Mouse (Mus musculus) left cerebral cortex, postnatal 14 days (tissue): Measurements from ENCODE around the gene Gm17657. TPM values are rescaled to one million over a fixed set of nuclear protein-coding genes. Genes with fewer than 3 reads are reported as not detected.
"Not testable (repeated sequence)": the region's sequence is repeated elsewhere in the genome, so short reads cannot be mapped to it uniquely, and the experiment has no call there.

Experiments used
- DNase-seq, 2 experiments: peaks; one replicate each; pipeline ENCODE4 v3.0.0; 2021 to 2022; ENCODE audit warnings: low spot score in 2 of 2, mixed read lengths in 1 of 2
- intact Hi-C: fragments of 180-260 bp; cut with DNase I; formaldehyde crosslinking; loops from one replicate; pipeline ENCODE4 v1.15.1; 2025
- total RNA-seq, 2 experiments: library from RNA; stranded (reverse); gene quantifications; 2 replicates each; pipeline ENCODE4 v1.2.3; 2021

The Gm17657 gene
- total RNA-seq, 2 experiments from 2014 or later, result not detected

DNA sequence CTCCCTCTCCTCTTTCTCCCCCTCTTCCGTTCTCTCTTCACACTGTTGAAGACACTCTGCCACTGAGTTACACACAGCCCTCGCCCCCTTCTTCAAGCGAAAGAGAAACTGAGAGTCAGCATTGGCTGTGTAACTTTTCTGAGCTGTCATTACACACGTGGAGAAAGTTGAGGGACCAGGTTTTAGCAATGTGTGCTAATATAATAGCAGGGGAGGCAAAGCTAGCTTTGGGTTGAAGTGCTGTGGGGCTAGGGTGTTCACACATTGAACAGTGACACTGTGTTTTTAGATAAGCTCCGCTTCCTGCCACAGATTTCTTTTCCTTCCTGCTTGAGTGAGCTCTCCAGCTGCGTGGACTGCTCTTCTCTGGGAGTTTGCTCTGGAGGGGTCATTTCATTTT lies 1.6 kb upstream of the Gm17657 start:
- intact Hi-C loops, result no loop called here
- no peak for DNase-seq

GRCm38 (mm10) chr17:29548994-29549393 lies 444 bp downstream of the Gm17657 start:
- intact Hi-C loops, result no loop called here
- DNase-seq, result no peak

GRCm38 (mm10) chr17:29548494-29548893 lies 944 bp downstream of the Gm17657 start:
- intact Hi-C loops, result no loop called here
- DNase-seq, result no peak

GRCm38 (mm10) chr17:29545241-29545640 lies 4.2 kb downstream of the Gm17657 start:
- DNase-seq, result no peak
- intact Hi-C loops, result no loop called here

GRCm38 (mm10) chr17:29544064-29544463 lies 5.4 kb downstream of the Gm17657 start:
- intact Hi-C loops, result no loop called here
- DNase-seq, result no peak

GRCm38 (mm10) chr17:29542831-29543690 lies 6.4 kb downstream of the Gm17657 start:
- no peak for DNase-seq
- intact Hi-C loops, result no loop called here

DNA sequence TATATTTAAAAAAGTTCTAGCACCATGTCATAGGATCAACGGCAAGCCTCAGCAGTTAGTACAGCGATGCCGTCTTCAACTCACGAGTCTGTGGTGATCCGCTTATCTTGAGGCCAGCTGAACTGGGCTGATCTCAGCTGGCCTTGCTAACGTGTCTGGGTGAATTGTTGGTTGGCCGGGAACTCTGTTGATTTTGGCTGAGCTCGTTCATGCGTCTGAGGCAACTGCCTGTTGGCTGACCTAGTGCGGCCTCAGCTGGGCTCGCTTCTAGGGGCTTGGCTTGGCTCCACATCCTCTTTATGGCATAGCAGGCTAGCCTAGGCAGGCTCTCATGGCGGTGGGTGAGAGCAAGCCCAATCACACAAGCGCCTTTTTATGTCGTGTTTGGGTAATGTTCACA lies 8.0 kb downstream of the Gm17657 start:
- DNase-seq, result no peak
- intact Hi-C loops, result no loop called here

DNA sequence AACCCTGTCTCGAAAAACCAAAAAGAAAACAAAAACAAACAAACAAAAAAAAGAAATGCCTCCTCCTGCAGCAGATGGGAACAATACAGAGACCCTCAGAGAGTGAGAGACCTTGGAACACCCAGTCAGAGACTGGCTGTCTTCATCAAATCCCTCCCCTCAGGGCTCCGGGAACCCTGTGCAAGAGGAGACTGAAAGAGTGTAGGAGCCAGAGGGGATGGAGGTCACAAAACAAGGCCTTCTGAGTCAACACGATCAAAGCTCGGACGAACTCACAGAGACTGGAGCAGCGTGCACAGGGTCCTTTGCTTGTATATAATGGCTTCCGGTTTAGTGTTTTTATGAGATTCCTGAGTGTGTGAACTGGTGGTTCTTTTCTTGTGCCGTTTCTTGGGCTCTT lies 9.0 kb downstream of the Gm17657 start:
- no peak for DNase-seq
- intact Hi-C loops, result no loop called here

DNA sequence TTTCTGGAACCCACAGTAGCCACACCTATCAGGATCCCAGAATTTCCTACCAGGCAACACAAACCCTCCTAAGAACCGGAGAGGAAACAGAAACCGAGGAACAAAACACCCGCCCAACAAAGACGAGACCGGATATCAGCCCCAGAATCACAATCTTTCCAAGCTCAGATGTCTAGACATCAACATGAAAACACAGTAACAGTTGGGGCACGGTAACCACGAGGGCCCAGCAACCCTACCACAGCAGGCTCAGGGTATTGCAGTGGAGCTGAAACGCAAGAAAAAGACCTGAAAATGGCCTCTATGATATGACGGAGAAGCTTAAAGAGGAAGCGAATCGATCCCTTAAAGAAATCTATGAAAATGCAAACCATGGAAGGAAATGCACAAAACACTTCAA lies 15.6 kb downstream of the Gm17657 start:
- DNase-seq, result no peak
- intact Hi-C loops, result no loop called here

DNA sequence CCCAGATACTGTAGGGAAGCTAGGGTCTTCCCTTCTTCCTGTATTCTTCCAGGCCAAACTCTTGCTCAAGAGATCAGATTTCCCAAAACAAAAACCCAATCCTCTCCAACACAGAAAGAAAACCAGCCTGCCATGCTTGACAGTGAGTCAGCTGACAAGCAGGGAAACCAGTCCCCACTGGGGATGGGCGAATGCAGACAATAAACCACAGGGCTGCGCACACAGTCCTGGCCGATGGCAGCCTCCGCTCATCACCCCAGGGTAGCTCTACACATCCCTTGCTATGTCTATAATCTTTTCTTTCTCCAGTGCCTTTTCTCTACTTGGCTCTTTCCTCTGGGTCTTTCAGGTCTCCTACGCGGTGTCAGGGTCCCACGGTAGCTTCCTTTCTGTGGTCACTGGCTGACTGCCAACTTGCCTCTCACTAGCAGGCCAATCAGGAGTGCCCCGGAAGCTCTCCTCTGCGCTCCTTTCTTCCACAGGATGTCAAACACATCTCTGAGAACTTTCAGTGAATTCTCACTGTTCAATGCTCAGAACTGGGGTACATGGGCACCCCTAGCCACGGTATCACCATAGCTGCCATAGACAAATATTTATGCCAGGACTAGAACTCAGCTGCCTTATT lies 17.6 kb downstream of the Gm17657 start:
- intact Hi-C loops, result no loop called here
- DNase-seq, result no peak

GRCm38 (mm10) chr17:29531278-29531677 lies 18.2 kb downstream of the Gm17657 start:
- intact Hi-C loops, result no loop called here

DNA sequence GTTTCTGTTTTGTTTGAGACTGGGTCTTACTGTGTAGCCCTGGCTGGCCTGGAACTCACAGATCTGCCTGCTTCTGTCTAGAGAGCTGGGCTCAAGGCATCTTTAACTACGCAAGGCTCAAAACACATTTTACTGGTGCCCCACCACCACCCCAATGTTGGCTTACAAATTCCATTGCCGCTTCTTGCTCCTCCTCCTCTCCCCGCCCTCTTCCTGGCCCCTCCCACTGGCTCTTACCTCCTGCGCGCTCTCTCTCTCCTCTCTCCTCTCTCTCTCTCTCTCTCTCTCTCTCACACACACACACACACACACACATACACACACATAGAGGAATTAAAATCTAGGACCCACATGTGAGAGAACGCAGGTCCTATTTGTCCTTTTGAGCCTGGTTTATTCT lies 18.9 kb downstream of the Gm17657 start:
- intact Hi-C loops, result no loop called here
- DNase-seq, result no peak

More at GRCm38 (mm10) chr17:29531278-29531677, 18.2 kb downstream of the Gm17657 start:
- no peak for DNase-seq

DNA sequence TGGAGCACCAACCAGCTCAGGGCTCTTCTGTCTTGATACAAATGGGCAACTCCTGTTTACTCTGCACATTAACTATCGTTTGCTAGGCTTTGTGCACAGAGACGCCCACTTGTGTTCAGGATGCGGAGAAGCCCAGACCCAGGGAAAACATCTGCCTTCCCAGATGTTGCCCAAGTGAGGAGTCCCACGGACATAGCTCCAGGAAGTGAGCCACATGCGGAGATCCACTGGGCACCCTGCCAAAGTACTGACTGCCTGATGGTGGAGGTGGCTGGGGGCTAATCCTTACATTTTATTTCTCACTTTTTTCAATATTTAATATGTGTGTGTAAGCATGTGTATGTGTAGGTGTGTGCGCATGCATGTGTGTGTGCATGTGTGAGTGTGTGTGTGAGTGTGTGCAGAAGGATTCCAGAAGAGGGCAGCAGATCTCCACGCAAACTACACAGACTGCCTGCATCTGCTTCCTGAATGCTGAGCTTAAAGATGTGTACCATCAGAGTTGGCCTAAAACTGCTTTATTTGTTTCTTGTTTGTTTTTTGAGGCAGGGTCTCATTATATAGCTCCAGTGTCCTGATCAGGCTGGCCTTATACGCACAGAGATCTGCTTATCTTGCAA lies 20.8 kb downstream of the Gm17657 start:
- intact Hi-C loops, result no loop called here
- DNase-seq, result peak in 1 of 2 experiments; percentile 15

DNA sequence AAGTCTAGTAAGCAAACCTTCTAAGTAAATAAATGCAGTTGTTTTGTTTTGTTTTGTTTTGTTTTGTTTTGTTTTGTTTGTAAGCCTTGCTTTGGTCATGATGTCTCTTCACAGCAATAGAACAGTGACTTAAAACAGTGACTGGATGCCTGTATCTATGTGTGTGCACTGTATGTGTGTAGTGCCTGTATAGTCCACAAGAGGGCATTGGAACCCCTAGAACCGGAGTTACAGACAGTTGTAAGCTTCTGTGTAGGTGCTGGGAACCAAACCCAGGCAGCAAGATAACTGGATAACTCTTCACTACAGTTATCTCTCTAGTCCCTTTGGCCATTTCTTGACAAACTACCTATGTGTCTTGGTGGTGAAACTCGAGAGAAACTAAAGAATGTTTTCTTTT lies 23.8 kb downstream of the Gm17657 start:
- intact Hi-C loops, result no loop called here
- DNase-seq, result no peak

GRCm38 (mm10) chr17:29519731-29520130 lies 29.7 kb downstream of the Gm17657 start:
- DNase-seq, result no peak
- intact Hi-C loops, result no loop called here

DNA sequence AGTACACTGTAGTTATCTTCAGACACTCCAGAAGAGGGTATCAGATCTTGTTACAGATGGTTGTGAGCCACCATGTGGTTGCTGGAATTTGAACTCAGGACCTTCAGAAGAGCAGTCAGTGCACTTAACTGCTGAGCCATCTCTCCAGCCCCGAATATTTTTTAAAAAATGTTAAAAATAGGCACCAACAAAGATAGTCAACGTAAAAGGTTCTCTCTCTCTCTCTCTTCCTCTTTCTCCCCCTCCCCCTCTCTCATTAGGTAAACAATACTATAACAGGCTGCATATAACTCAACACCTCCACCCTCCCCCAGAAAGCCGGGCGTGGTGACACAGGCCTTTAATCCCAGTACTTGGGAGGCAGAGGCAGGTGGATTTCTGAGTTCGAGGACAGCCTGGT lies 30.8 kb downstream of the Gm17657 start:
- intact Hi-C loops, DNase-seq: not testable (repeated sequence)

GRCm38 (mm10) chr17:29514435-29514834 lies 35.0 kb downstream of the Gm17657 start:
- peak; percentile 86 to 89 for DNase-seq
- intact Hi-C loops, result loop anchor here (1.0 to 5.0 kb wide), 3 partner anchors 117 to 252 kb away; partner anchors contain the start of gene Ppil1

DNA sequence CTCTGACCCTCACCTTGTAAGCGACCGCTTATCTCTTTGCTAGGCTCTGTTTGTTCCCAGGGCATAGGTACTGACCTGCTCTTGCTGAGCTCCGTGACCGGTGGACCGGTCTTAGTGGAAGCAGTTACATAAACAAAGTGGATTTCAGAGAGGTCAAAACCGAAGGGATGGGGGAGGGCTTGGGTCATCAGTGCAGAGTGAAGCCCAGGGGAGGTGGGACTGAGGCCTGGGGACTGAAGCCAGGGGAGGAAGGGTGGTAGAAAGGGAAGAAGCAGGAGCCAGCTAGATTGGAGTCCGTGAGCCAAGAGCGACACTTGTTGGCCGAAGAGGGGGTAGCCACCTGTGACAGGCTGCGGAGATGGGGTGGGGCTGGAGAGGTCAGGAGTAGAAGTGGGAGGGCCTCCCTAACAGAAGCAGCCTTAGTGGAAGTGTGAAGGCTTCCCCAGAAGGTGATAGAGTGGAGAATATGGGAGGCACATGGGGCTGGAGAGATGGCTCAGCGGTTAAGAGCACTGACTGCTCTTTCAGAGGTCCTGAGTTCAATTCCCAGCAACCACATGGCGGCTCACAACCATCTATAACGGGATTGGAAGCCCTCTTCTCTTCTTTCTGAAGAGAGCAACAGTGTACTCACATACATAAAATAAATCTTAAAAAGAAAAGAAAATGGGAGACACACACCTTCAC lies 36.3 kb downstream of the Gm17657 start:
- intact Hi-C loops, result loop anchor here (5.0 kb wide), 2 partner anchors 131 to 251 kb away; partner anchors contain the start of gene Ppil1
- peak in 1 of 2 experiments; percentile 31 for DNase-seq

- DNase-seq, result no peak
- intact Hi-C loops, result loop anchor here (5.0 kb wide), 2 partner anchors 128 to 248 kb away; partner anchors contain the start of gene Ppil1
Observed at GRCm38 (mm10) chr17:29510691-29511090, 38.7 kb downstream of the Gm17657 start.
